Mouse (Mus musculus): ENCODE results near the gene Abcc8. TPM values are rescaled to one million over a fixed set of nuclear protein-coding genes. Genes with fewer than 3 reads are reported as not detected.

The Abcc8 gene
- polyA plus RNA-seq (2015; fragmentation: Nextera tagmentation; extraction: Ambion mirVana), result 0.09 and 0.11 TPM in 2 replicates

DNA sequence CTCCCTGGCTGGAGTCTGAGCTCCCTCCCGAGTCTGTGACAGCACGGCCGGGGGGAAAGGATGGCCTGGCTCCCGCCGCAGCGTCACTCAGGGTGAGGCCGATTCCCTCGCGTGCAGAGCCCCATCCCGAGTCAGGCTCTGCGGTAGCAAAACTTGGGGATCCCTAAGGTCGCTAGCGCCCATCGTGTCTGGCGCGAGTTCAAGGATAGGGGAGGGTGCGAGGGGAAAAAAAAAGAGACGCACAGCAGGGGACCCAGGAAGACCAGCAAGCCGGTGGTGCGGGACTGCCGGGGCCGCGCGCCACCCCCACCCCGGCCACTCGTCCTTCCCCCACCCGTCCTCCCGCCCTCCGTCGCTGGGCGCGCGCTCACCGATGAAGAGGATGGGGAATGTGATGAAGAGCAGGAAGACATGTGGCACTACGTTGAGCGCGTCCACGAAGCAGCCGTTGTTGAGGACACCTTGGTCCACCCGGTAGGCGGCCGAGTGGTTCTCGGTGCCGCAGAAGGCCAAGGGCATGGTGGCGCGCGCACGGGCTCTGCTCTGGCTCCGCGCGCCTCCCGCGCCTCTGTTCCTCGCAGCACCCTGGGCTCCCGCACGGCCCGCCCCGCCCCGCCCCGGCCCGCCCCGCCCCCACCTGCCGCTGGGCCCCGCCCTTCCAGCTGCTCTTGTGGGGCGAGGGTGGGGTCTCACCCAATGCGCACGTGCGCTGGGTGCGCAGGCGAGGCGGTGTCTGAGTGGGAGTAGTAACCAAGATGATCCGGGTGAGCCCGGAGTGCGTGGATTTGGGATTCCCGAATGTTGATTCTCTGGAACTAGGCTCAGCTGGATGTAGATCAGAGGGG is at the start of gene Abcc8:
Gene Abcc8 (minus strand): TSS at position 603 of the 845 bp plus-strand sequence.
- Histone ChIP-seq H3K4me2 (ENCODE audit: low read depth, low read length) (no peak within 1 kb of the TSS), H3K4me3 (ENCODE audit: low read depth, low read length) (no peak within 1 kb of the TSS), H3K27ac (ENCODE audit: low read depth) (no peak within 1 kb of the TSS), H3K4me1 (ENCODE audit: insufficient read depth) (no peaks in the 10 kb centered on the region), H3K9ac (replicated peaks) (no peak within 1 kb of the TSS), H3K27me3 (ENCODE audit: insufficient read depth, low read length) (peaks cover 43% of the 10 kb centered on the region), H3K36me3 (replicated peaks; ENCODE audit: insufficient read depth, low read length) (no peaks in the 10 kb centered on the region), H3K9me3 (ENCODE audit: low read length) (0 out of 2 replicates have a peak, but pooled peaks cover 3% of the 10 kb centered on the region)
- DNase-seq (no peak), ATAC-seq (no peak)
- 1% methylated on average over 62 of the region's 75 CpGs for whole genome bisulfite sequencing (ENCODE audit: insufficient replicate concordance)
- TF ChIP-seq CTCF (IDR thresholded peaks at IDR 0.05; ENCODE audit: low read depth), result no peak
- no peak for TF ChIP-seq EP300 (IDR thresholded peaks at IDR 0.05; ENCODE audit: low read depth)

DNA sequence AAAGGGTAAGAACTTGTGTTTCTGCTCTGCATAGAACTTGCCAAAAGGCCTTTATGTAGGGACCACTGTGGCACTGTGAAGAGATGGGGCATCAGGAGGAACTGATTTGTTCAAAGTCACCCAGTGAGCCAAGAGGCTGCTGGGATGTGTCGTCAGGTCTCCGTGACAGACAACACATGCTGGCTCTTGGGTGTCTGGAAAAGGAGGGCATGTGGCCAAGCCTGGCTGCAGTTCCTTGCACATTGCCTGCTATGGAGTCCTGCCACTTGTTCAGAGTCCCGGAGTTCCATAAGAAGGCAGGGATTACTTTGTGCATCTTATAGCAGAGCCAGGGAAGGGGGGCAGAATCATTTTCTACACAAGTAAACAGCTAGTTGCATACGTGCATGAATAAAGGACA is 47.1 kb upstream of the Abcc8 start:
- H3K4me1 ChIP-seq (ENCODE audit: insufficient read depth), result no peaks in the 10 kb centered on the region
- H3K27me3 ChIP-seq (ENCODE audit: insufficient read depth, low read length), result no peaks in the 10 kb centered on the region
- no peak overlapping the region for H3K4me3 ChIP-seq (ENCODE audit: low read depth, low read length)
- TF ChIP-seq CTCF (IDR thresholded peaks at IDR 0.05; ENCODE audit: low read depth), result no peak
- no peak for TF ChIP-seq EP300 (IDR thresholded peaks at IDR 0.05; ENCODE audit: low read depth)
- no peak overlapping the region for H3K9ac ChIP-seq (replicated peaks)
- ATAC-seq, result no peak
- no peaks in the 10 kb centered on the region for H3K36me3 ChIP-seq (replicated peaks; ENCODE audit: insufficient read depth, low read length)
- H3K4me2 ChIP-seq (ENCODE audit: low read depth, low read length), result no peak overlapping the region
- DNase-seq, result no peak
- 76% methylated on average over 4 of the region's 4 CpGs for WGBS (ENCODE audit: insufficient replicate concordance)
- no peak overlapping the region for H3K27ac ChIP-seq (ENCODE audit: low read depth)
- no peaks in the 10 kb centered on the region for H3K9me3 ChIP-seq (ENCODE audit: low read length)

DNA sequence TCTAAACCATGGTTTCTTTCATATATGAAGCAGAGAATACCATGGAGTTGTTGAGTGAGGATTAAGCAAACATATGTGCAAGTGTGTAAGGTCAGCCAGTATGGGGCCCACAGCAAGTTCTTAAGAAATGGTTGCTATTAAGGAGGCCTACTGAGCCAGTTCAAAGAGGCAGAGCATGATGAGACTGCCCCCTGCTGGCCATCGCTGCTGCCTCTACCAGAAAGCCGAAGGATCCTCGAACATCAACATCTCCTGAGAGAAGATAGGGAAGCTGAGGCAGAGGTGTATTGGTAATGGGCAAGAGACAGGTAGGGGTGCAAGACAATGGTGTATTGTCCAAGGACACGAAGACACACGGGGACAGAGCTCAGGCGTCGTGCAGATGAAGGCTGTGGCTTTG is 46.4 kb upstream of the Abcc8 start:
- no peaks in the 10 kb centered on the region for H3K9me3 ChIP-seq (ENCODE audit: low read length)
- peak; percentile 61 for DNase-seq
- no peak overlapping the region for H3K9ac ChIP-seq (replicated peaks)
- H3K36me3 ChIP-seq (replicated peaks; ENCODE audit: insufficient read depth, low read length), result no peaks in the 10 kb centered on the region
- ATAC-seq, result no peak
- H3K27ac ChIP-seq (ENCODE audit: low read depth), result no peak overlapping the region
- 23% methylated on average over 7 of the region's 7 CpGs for WGBS (ENCODE audit: insufficient replicate concordance)
- TF ChIP-seq EP300 (IDR thresholded peaks at IDR 0.05; ENCODE audit: low read depth), result no peak
- peak; percentile 77 for TF ChIP-seq CTCF (IDR thresholded peaks at IDR 0.05; ENCODE audit: low read depth)
- no peak overlapping the region for H3K4me2 ChIP-seq (ENCODE audit: low read depth, low read length)
- H3K4me1 ChIP-seq (ENCODE audit: insufficient read depth), result no peaks in the 10 kb centered on the region
- no peak overlapping the region for H3K4me3 ChIP-seq (ENCODE audit: low read depth, low read length)
- H3K27me3 ChIP-seq (ENCODE audit: insufficient read depth, low read length), result no peaks in the 10 kb centered on the region

DNA sequence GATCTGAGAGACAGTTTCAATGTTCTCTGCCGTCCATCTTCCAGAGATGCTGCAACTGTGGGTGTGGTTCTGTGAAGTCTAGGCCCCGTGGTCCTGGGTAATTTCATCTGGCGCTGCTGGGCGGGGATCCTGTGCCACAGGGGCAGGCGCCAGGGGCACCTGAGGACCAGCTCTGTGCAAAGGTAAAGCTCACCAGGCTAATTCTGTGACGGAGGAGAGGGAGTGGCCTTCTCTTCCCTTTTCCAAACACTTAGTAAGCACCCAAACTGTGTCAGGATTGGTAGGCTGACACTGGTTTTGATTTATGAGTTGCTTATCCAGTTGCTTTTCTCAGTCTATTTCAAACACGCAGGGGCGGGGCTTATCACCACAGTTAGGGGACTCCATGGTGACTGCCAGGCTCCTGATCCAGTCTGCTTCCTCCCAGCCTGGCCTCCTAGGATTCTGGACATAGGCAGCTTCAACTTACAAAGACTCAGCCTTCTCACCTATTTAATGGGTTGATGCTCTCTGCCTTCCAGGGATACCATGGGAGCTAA is 40.8 kb upstream of the Abcc8 start:
- Histone ChIP-seq H3K9me3 (ENCODE audit: low read length) (no peaks in the 10 kb centered on the region), H3K4me3 (ENCODE audit: low read depth, low read length) (no peak overlapping the region), H3K27ac (ENCODE audit: low read depth) (no peak overlapping the region), H3K27me3 (ENCODE audit: insufficient read depth, low read length) (0 out of 2 replicates have a peak, but pooled peaks cover 7% of the 10 kb centered on the region), H3K9ac (replicated peaks) (no peak overlapping the region), H3K4me1 (ENCODE audit: insufficient read depth) (no peaks in the 10 kb centered on the region), H3K4me2 (ENCODE audit: low read depth, low read length) (no peak overlapping the region), H3K36me3 (replicated peaks; ENCODE audit: insufficient read depth, low read length) (no peaks in the 10 kb centered on the region)
- whole genome bisulfite sequencing (ENCODE audit: insufficient replicate concordance), result 63% methylated on average over 8 of the region's 8 CpGs
- DNase-seq, result no peak
- TF ChIP-seq CTCF (IDR thresholded peaks at IDR 0.05; ENCODE audit: low read depth) (no peak), EP300 (IDR thresholded peaks at IDR 0.05; ENCODE audit: low read depth) (no peak)
- ATAC-seq, result no peak

DNA sequence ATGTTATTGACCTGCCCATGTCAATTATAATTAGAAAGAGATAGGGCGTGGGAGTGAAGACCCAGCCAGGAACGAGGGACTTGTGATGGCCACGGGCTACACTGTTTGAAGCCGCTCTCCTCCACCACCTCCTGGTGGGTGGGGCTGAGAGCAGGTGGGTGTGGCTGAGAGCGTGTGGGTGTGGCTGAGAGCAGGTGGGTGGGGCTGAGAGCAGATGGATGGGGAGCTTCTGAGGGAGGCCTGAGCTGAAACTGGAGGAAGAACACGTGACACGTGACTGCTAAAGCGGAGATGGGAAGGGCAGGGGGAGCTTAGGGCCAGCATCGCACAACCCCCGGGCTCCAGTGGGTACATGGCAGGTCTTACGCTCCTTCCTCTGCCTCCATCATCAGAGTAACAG is 38.6 kb upstream of the Abcc8 start:
- no peak overlapping the region for H3K4me2 ChIP-seq (ENCODE audit: low read depth, low read length)
- 0 out of 2 replicates have a peak, but pooled peaks cover 7% of the 10 kb centered on the region for H3K27me3 ChIP-seq (ENCODE audit: insufficient read depth, low read length)
- no peak overlapping the region for H3K4me3 ChIP-seq (ENCODE audit: low read depth, low read length)
- no peaks in the 10 kb centered on the region for H3K4me1 ChIP-seq (ENCODE audit: insufficient read depth)
- H3K9me3 ChIP-seq (ENCODE audit: low read length), result no peaks in the 10 kb centered on the region
- 17% methylated on average over 11 of the region's 11 CpGs for WGBS (ENCODE audit: insufficient replicate concordance)
- TF ChIP-seq EP300 (IDR thresholded peaks at IDR 0.05; ENCODE audit: low read depth) (no peak), CTCF (IDR thresholded peaks at IDR 0.05; ENCODE audit: low read depth) (no peak)
- no peaks in the 10 kb centered on the region for H3K36me3 ChIP-seq (replicated peaks; ENCODE audit: insufficient read depth, low read length)
- H3K27ac ChIP-seq (ENCODE audit: low read depth), result no peak overlapping the region
- DNase-seq, result peak; percentile 52
- ATAC-seq, result no peak
- H3K9ac ChIP-seq (replicated peaks), result no peak overlapping the region

DNA sequence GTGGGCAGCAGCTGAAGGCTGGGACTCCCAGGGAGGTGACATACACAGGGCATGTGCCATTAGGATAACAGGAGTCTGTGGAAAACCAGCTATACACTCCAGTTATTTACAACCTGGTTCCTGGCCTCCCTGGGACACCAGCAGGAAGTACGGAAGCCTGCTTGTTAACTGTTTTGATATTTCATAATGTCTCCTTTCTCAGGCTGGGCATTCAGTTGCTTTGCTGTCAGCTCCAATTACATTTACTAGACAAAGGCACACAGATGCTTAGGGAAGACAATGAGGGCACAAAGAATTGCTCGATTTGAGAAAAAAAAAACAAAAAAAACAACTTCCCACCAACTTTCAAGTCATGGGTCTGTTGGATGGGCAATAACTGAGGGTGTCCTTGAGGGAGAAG is 36.6 kb upstream of the Abcc8 start:
- 46% methylated on average over 2 of the region's 2 CpGs for WGBS (ENCODE audit: insufficient replicate concordance)

More for the DNA sequence above, 36.6 kb upstream of the Abcc8 start:
- no peaks in the 10 kb centered on the region for H3K4me1 ChIP-seq (ENCODE audit: insufficient read depth)
- H3K27ac ChIP-seq (ENCODE audit: low read depth), result no peak overlapping the region
- no peak for TF ChIP-seq EP300 (IDR thresholded peaks at IDR 0.05; ENCODE audit: low read depth)
- TF ChIP-seq CTCF (IDR thresholded peaks at IDR 0.05; ENCODE audit: low read depth), result no peak
- ATAC-seq (no peak), DNase-seq (no peak)
- H3K27me3 ChIP-seq (ENCODE audit: insufficient read depth, low read length), result 0 out of 2 replicates have a peak, but pooled peaks cover 7% of the 10 kb centered on the region
- H3K9me3 ChIP-seq (ENCODE audit: low read length), result no peaks in the 10 kb centered on the region
- no peak overlapping the region for H3K4me3 ChIP-seq (ENCODE audit: low read depth, low read length)
- no peaks in the 10 kb centered on the region for H3K36me3 ChIP-seq (replicated peaks; ENCODE audit: insufficient read depth, low read length)
- H3K4me2 ChIP-seq (ENCODE audit: low read depth, low read length), result no peak overlapping the region
- no peak overlapping the region for H3K9ac ChIP-seq (replicated peaks)

Measured in liver, postnatal 0 days (tissue).